Mouse (Mus musculus) MEL (cell line): ENCODE data around the gene Gm21970. TPM values are rescaled to one million over a fixed set of nuclear protein-coding genes. Genes with fewer than 3 reads are reported as not detected.

Experiments used
- DNase-seq: peaks from one replicate; pipeline ENCODE4 v3.0.0; 2011; ENCODE audit warnings: low read depth, low spot score
- H3K27ac ChIP-seq: 2 replicates; pipeline ENCODE4 v1.5.1; 2012; ENCODE audit warnings: low read depth, mild to moderate bottlenecking, control low read depth, low read length, moderate library complexity; ENCODE audit not compliant: control insufficient read depth
- H3K27me3 ChIP-seq, 2 experiments: fragments of 150-350 bp in 1 of 2; sonication (generic) in 1 of 2; 2 replicates each; pipeline ENCODE4 v1.6.1; 2012; ENCODE audit warnings: low read length in 2 of 2, mild to moderate bottlenecking in 2 of 2, improper control_type of control experiment in 1 of 2, moderate library complexity in 1 of 2; ENCODE audit not compliant: insufficient read depth in 2 of 2, control insufficient read depth in 1 of 2
- H3K36me3 ChIP-seq, 2 experiments: 2 replicates each; pipeline ENCODE4 v1.6.1; 2012 to 2014; ENCODE audit warnings: low read length in 2 of 2, improper control_type of control experiment in 1 of 2, inconsistent platforms in 1 of 2, mild to moderate bottlenecking in 1 of 2; ENCODE audit not compliant: insufficient read depth in 2 of 2, control insufficient read depth in 1 of 2
- H3K4me1 ChIP-seq, 2 experiments: fragments of 150-350 bp in 1 of 2; sonication (generic) in 1 of 2; 2 replicates each; pipeline ENCODE4 v1.6.1; 2012; ENCODE audit warnings: low read length in 2 of 2, improper control_type of control experiment in 1 of 2, mild to moderate bottlenecking in 1 of 2; ENCODE audit not compliant: insufficient read depth in 2 of 2, control insufficient read depth in 1 of 2
- H3K4me3 ChIP-seq, 2 experiments: fragments of 150-350 bp in 1 of 2; sonication (generic) in 1 of 2; 2 replicates each; pipeline ENCODE4 v1.5.1; 2012; ENCODE audit warnings: low read depth in 2 of 2, low read length in 2 of 2, mild to moderate bottlenecking in 2 of 2, moderate library complexity in 2 of 2, control low read depth in 1 of 2, improper control_type of control experiment in 1 of 2; ENCODE audit not compliant: control insufficient read depth in 1 of 2, insufficient read depth in 1 of 2
- H3K79me2 ChIP-seq: 2 replicates; pipeline ENCODE4 v1.6.1; 2012; ENCODE audit warnings: mild to moderate bottlenecking, low read length, moderate library complexity; ENCODE audit not compliant: control insufficient read depth, poor library complexity, insufficient read depth
- H3K9ac ChIP-seq: 2 replicates; pipeline ENCODE4 v1.6.1; 2012; ENCODE audit warnings: low read depth, mild to moderate bottlenecking, control low read depth, low read length, moderate library complexity; ENCODE audit not compliant: control insufficient read depth, poor library complexity, severe bottlenecking
- H3K9me3 ChIP-seq: fragments of 150-350 bp; sonication (generic); replicated peaks from 2 replicates; pipeline ENCODE4 v1.6.1; 2012; ENCODE audit warnings: mild to moderate bottlenecking, low read length, improper control_type of control experiment, moderate library complexity; ENCODE audit not compliant: insufficient read depth
- CHD1 ChIP-seq: IDR thresholded peaks from 2 replicates; pipeline ENCODE4 v1.6.1; 2012; ENCODE audit warnings: low read depth, mild to moderate bottlenecking, inconsistent platforms, low read length, improper control_type of control experiment
- CHD2 ChIP-seq: IDR thresholded peaks from 2 replicates; pipeline ENCODE4 v1.6.1; 2011; ENCODE audit warnings: low read length, improper control_type of control experiment
- EP300 ChIP-seq, 2 experiments: IDR thresholded peaks; 2 replicates each; pipeline ENCODE4 v1.6.1; 2011; ENCODE audit warnings: improper control_type of control experiment in 2 of 2, low read length in 2 of 2, low read depth in 1 of 2, mild to moderate bottlenecking in 1 of 2
- GABPA ChIP-seq: IDR thresholded peaks from 2 replicates; pipeline ENCODE4 v1.6.1; 2012; ENCODE audit warnings: low read depth, mild to moderate bottlenecking, inconsistent platforms, low read length, improper control_type of control experiment, moderate library complexity
- KAT2A ChIP-seq: conservative IDR thresholded peaks from 2 replicates; pipeline ENCODE4 v1.6.1; 2012; ENCODE audit warnings: low read depth, low read length, improper control_type of control experiment, inconsistent platforms
- MAFK ChIP-seq: IDR thresholded peaks from 2 replicates; pipeline ENCODE4 v1.6.1; 2011; ENCODE audit warnings: low read depth, mild to moderate bottlenecking, low read length, improper control_type of control experiment, borderline replicate concordance
- MAZ ChIP-seq: IDR thresholded peaks from 2 replicates; pipeline ENCODE4 v1.6.1; 2012; ENCODE audit warnings: low read depth, mild to moderate bottlenecking, inconsistent platforms, low read length, improper control_type of control experiment
- MXI1 ChIP-seq: IDR thresholded peaks from 2 replicates; pipeline ENCODE4 v1.6.1; 2011; ENCODE audit warnings: mild to moderate bottlenecking, low read depth, low read length, improper control_type of control experiment
- NELFE ChIP-seq: IDR thresholded peaks from 2 replicates; pipeline ENCODE4 v1.6.1; 2011; ENCODE audit warnings: low read depth, low read length, improper control_type of control experiment
- RAD21 ChIP-seq: IDR thresholded peaks from 2 replicates; pipeline ENCODE4 v1.6.1; 2011; ENCODE audit warnings: mild to moderate bottlenecking, low read depth, low read length, improper control_type of control experiment
- SMC3 ChIP-seq: IDR thresholded peaks from 2 replicates; pipeline ENCODE4 v1.6.1; 2011; ENCODE audit warnings: low read depth, low read length, improper control_type of control experiment
- TCF12 ChIP-seq: IDR thresholded peaks from 2 replicates; pipeline ENCODE4 v1.6.1; 2014; ENCODE audit warnings: low read depth, mild to moderate bottlenecking, inconsistent platforms, low read length, improper control_type of control experiment, moderate library complexity
- USF1 ChIP-seq: IDR thresholded peaks from 2 replicates; pipeline ENCODE4 v1.6.1; 2014; ENCODE audit warnings: low read depth, mild to moderate bottlenecking, inconsistent platforms, low read length, improper control_type of control experiment, moderate library complexity
- USF2 ChIP-seq, 2 experiments: IDR thresholded peaks; 2 replicates each; pipeline ENCODE4 v1.6.1; 2011 to 2012; ENCODE audit warnings: improper control_type of control experiment in 2 of 2, low read length in 2 of 2, borderline replicate concordance in 1 of 2, inconsistent platforms in 1 of 2, low read depth in 1 of 2, mild to moderate bottlenecking in 1 of 2; ENCODE audit not compliant: insufficient read depth in 1 of 2
- ZC3H11A ChIP-seq: IDR thresholded peaks from 2 replicates; pipeline ENCODE4 v1.6.1; 2012; ENCODE audit warnings: low read depth, mild to moderate bottlenecking, inconsistent platforms, low read length, improper control_type of control experiment
- ZKSCAN1 ChIP-seq: IDR thresholded peaks from 2 replicates; pipeline ENCODE4 v1.6.1; 2012; ENCODE audit warnings: low read depth, mild to moderate bottlenecking, inconsistent platforms, low read length, improper control_type of control experiment, moderate library complexity
- polyA plus RNA-seq, 2 experiments: library from polyadenylated mRNA; stranded (reverse) in 1 of 2; unstranded in 1 of 2; fragments of >175 nt in 1 of 2; fragments of >200 nt in 1 of 2; gene quantifications; 2 replicates each; pipeline versions ENCODE4 v1.2.1 to v1.2.4; 2012; ENCODE audit warnings: low replicate concordance in 2 of 2, low read depth in 1 of 2; ENCODE audit not compliant: insufficient read length in 2 of 2, insufficient read depth in 1 of 2, missing spikeins in 1 of 2
- total RNA-seq: library from RNA; depleted of rRNA; stranded (reverse); fragments of 300-350 nt; gene quantifications from 2 replicates; pipeline ENCODE4 v1.2.3, GENCODE M21; 2012

Gene Gm21970
- total and polyA plus RNA-seq, 3 experiments, result not detected

- TF ChIP-seq KAT2A (no peak), USF1 (peak; percentile 23; the same call in 1 of the 2 replicates)
- Histone ChIP-seq H3K79me2 (no peaks in the 10 kb centered on the region), H3K27me3 (no peaks in the 10 kb centered on the region), H3K27ac (no peak overlapping the region), H3K36me3 (peaks cover 4% of the 10 kb centered on the region in 2 experiments; a peak in 3 of 4 replicates), H3K4me1 (peaks cover 5 to 6% of the 10 kb centered on the region in 2 experiments; a peak in 1 of 4 replicates), H3K9me3 (no peaks in the 10 kb centered on the region), H3K9ac (no peak overlapping the region), H3K4me3 (no peak overlapping the region)
- DNase-seq, result no peak
Observed at GRCm38 (mm10) chr16:91415391-91416189, 24.1 kb downstream of the Gm21970 start.

- Histone ChIP-seq H3K4me3 (no peak overlapping the region), H3K9me3 (no peaks in the 10 kb centered on the region), H3K9ac (no peak overlapping the region), H3K4me1 (peaks cover 5 to 6% of the 10 kb centered on the region in 2 experiments; a peak in 1 of 4 replicates), H3K36me3 (peaks cover 4% of the 10 kb centered on the region in 2 experiments; a peak in 3 of 4 replicates), H3K79me2 (no peaks in the 10 kb centered on the region)
- TF ChIP-seq MAZ (no peak), NELFE (no peak), SMC3 (no peak), USF2 (IDR thresholded peaks at IDR 0.05; ENCODE audit: borderline replicate concordance in 1 of 2, insufficient read depth in 1 of 2, low read depth in 1 of 2, low read length in 2 of 2) (no peak), MAFK (no peak), ZC3H11A (no peak), CHD1 (no peak), ZKSCAN1 (no peak), MXI1 (no peak), CHD2 (no peak), RAD21 (no peak), GABPA (no peak), EP300 (IDR thresholded peaks at IDR 0.05; ENCODE audit: low read depth in 1 of 2, low read length in 2 of 2) (no peak), TCF12 (no peak), KAT2A (no peak)
- TF ChIP-seq, all 39 proteins: peak for 0
- no peaks in the 10 kb centered on the region for H3K27me3 ChIP-seq
- no peak overlapping the region for H3K27ac ChIP-seq
- no peak for DNase-seq
Observed at GRCm38 (mm10) chr16:91416357-91416756, 24.8 kb downstream of the Gm21970 start.
